Mouse (Mus musculus) cerebellum, postnatal 4 days (tissue): Measurements from ENCODE around the gene N4bp2l1.

Experiments used
- DNase-seq, 2 experiments: peaks; one replicate each; pipeline ENCODE4 v3.0.0; 2022; ENCODE audit warnings: low spot score in 2 of 2, mixed read lengths in 1 of 2

The N4bp2l1 gene

DNA sequence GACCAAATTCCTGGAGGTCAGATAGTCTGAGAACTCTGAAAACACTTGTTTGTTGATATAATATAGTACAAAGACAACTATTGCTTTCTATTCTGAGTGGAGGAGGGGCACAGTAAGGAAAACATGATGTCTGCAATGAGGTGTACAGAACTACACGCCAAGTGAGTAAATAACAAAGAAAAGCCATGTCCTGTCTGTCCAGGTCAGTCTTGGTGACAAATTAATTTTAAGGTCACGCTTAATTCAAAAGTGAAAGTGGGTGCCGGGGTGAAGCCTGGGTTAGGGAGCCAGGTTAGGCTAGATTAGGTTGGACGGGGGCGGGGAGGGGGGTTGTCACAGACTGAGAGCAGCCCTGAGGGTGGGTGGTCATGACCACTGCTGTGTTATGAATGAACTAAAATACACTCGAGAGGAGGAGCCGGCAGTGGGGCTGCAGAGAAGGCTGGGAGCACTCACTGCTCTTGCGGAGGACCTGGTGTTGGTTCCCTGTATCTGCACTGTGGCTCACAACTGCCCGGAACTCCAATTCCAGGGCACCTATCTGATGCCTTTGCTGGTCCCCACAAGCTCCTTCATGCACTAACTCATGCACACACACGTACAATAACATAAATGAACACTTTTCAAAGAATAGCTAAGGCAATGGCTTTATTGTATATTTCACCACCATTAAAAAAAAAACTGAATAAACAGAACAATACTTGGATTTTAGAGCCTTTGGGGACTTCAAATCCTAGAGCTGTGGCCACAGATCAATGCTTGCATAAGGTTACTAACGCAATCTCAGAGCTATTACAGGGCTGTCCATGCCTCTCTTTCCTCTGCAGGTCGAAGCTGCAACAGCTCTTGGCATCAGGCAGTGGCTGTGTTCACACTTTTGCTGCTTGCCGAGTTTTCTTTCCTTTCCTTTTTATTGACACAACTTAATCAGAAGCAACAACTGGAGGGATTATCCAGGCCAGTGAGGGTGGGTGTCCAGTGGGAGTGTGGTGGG is 2.6 kb upstream of the N4bp2l1 start:
- no peak for DNase-seq

DNA sequence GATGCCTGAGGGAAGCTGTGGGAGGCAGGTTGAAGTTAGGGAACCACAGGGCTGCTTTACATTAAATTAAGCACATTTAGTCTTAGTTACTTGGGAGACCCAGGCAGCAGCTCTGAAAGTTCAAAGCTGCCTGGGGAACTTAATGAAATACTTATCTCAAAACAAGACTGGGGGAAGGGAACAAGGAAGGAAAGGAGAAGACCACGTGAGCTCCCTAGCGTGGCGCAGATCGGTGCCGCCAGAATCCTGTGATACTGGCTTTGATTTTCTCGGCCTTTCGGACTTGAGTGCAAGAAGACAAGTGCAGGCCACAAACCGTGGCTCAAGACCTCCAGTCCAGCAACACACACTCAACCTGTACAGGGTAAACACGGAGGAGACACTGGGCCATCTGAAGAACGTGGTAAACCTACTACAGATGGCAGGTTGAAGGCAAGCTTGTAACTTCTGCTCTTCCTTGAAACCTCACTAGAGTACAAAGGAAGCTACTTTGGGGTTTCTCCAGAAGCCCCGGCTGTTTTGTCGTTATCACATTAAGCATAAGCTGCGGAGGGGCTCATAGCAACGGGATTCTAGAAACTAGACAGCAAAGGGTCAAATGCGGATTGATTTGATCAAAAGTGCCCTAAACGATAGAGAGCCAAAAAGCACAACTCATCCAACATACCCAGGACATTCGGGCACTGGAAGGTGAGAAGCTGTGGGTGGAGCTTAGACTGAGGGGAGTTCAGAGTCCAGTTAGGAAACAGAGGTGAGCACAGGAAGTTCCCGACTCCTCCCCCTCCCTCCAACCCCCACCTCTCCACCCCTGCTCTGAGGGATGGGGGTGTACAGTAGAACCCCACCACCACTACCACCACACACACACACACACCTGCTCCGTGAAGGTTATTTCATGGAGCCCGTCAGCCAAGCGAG is 1.5 kb upstream of the N4bp2l1 start:
- no peak for DNase-seq

DNA sequence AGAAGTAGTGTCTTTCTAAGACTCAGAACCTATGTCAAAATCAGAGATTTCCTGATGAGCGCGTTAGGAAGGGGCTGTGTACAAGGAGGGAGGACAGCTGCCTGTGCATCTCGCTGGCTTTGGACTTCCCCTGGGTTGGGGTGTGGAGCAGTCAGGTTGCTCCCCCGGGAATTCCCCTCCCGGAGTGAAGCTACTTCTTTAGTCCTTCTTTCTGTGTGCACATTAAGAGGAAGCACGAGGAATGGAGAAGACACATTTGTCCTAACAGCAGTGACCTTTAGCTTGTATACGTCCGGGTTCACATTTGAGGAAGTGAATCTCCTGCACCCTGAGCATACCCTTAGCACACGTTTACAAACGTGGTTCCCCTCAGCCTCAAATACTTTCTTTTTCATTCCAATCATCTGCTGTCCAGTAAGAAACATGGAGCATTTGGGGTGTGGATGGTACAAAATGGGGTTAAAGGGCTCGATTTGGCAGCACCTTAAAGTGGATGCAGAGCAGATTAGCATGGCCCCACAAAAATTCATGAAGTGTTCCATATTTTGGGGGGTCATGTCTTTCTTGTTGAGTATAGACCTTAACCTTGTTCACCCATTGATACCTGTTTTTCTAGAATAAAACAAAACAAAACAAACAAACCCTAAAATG is 1.5 kb downstream of the N4bp2l1 start:
- DNase-seq: no peak

DNA sequence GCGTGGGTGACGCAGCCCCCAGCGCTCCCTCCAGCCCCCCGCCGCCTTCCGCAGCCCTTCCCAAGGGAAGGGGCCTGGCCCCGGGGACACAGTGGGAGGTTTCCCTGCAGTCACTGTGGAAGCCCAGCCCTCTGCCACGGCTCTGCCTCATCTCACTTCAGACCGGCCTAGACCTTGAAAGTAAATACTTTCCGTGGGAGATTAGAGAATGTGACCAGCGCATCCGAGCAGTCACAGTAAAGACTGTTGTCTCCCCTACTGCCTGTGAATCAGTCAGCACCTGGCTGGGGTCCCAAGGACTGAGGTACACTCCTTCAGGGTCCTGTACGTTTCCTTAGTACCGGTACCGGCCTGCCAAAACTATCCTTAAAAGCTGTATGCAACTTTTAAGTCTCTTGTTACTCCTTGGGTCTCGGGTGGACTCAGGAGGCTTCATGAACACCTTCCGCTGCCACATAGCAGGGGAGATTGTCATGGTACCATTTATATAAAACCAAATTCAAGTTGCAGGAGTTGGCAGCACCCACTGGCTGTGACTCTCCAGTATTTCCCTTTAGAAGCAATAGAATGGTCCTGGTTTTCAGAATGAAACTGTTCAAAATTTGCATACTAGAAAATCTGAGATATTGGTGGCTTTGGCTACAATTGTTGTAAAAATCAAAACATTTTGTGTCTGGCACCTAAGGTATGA is 2.2 kb downstream of the N4bp2l1 start:
- DNase-seq: peak in 1 of 2 experiments; percentile 32

DNA sequence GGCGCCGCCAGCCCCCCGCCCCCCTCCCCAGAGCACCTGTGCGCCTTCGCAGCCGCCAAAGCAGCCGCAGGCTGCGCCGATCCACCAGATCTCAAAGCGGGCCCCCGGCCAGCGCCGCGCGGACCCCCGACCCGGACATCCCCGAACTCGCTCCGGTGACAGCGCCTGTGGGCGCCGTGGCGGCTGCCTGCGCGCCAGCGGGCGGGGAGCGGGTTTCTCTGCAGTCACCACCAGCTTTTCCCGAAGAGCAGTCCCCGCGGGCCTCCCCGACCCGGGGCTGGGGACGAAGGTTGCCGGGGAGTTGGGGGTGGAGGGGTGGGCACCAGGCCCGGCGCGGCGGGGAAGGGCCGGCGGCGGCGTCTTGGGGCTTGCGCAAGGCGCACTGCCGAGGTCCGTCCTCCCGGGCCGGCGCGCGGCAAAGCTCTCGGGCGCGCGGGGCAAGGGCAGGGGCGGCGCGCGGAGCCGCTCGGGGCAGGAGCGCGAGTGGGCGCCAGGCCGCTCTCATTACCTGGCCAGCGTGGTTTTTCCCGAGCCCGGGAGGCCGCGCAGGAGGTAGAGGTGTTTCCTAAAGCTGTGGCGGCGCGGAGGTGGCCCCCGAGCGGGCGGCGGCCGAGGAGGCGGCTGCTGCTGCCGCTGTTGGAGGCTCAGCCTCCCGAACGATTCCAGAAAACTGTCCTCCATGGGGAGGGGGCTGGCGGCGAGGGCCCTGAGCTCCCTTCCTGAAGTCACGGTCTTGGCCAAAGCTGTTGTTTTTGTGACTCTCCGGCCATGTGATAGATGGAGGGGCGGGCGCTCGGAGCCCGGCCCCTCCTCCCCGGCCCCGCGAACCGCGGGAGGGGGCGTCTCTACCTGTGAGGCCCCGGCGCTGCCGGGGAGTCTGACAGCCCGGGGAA is 3.0 kb downstream of the N4bp2l1 start:
- DNase-seq: peak; percentile 36 to 48

DNA sequence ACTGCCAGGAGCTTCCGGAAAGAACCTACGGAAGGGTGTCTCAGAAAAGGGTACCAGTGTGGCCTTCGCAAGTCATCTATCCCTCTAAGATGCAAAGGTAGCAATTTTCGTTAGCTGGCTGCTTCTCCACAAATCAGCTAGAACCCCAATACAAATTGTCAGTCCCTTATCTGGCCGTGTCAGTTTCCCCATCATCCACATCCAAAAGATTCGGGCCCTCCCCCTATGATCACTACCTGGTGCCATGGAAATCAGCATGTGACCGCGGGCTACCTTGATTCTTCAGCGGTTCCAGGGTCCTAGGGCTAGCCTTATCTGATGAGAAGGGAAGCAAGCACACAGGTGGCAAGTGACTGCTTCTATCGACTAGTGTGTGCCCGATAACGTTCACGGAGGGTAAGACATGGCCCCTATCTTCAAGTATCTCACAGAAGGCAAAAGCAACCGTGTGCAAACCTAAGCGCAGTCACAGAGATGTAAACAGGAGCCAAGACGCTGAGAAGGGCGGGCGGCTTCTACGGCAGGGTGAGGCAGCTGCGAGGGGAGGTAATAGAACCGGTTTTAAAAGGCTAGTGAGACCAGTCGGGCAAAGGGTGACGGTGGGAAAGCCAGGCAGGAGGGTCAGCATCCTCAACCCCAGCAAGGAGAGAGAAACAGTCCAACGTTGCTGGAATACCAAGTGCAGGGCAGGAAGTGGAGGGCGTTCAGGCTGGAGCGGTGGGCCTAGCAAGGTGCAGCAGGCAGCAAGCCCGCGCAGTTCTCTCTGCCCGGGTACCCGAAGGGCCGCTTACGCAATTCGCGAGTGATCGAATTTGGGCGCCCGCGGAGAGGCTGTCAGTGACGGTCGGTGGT is 3.9 kb downstream of the N4bp2l1 start:
- DNase-seq: no peak

DNA sequence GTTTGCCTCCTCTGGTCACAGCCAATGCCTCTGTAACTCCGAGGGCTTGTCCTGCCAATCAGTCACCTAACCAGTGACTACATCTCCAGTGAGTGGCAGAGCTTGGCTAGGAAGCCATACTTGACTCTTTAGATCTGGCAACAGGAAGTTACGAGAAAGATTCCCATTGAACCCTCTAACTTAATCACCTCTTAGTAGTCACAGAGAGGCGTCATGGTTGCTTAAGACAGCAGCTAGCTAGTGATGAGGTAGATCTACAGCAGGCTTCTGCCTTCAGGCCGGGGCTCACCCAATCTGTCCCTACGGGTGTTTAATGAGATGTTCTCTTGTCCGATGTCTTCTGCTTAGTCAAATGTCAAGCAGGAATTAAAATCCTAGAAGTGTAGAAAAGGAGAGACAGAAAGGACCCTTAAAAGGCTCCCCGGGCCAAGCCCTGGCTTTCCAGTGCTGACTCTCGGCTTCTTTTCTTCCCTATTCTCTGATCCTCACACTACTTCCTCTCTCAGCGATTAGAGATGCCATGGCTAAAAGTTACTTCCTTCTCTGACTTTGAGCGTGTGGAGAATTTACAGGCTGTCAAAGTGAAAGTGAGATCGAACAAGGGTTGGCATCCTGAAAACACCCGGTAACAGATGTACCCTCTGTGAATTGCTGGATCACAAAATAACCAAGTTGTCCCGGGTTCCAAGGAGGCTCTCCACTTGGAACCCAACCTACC is 4.6 kb downstream of the N4bp2l1 start:
- DNase-seq: no peak

DNA sequence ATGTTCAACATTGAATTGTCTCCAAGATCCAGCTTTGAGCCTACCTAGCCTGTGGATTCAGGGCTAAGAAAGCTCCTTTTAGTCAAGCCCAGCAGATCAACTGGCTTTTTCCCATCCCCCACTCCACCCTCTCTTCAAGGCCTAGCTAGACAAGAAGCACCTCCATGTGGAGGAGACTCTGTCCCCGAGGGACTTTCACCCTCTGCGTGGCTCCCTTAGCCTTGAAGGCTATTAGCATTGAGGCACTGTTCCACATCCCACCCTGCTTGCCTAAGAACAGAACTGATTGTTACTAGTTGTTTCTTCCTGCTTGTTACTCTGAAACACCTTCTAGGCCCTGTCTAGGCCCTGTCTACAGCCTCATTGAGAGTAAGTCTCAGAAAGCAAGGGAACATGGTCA is 7.0 kb downstream of the N4bp2l1 start:
- no peak for DNase-seq

DNA sequence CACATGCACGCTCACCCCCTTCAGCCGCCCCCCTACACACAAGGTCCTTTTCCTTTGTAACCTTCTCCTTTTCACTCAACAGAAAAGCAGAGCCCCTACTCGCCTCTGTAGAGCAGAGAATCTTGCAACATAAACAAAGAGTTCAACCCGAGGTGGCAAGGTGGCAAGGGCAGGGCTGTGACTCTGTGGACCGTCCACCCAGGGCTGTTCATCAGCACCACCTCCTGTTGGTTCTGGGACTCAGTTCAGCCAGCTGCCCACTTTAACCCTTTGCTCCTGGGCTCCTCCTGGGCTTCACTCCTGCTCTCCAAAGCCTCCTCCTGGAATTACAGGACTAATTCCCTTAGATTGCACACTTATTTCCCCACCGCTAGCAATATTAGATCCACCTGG is 12.7 kb downstream of the N4bp2l1 start:
- DNase-seq: no peak

DNA sequence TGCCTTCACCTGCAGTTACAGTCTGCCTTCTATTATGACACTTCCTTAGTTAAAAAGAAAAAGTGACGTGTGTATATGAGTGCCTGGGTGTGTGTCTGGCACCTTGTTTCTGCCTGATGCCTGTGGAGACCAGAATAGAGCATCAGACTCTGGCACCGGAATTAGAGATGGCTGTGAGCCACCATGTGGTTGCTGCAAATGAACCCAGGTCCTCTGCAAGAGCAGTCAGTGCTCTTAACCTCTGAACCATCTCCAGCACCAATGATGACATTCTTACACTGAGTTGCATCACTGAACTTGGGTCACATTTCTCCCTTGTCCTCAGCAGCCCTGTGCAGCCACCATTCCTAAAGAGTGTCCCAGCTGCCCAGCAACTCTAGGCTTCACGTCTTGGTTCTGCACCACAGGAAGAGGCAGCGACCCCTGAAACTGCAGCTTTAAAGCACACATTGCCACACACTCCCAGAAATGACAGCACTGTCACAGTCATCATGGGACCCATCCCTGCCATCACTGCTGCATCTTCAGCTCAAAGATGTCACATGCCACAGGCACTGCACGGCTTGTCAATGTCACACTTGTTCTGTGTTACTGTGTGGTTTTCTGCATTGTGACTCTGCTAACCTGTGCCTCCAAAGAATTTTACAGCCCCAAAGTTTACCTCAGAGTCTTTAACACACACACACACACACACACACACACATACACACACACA is 13.2 kb downstream of the N4bp2l1 start:
- DNase-seq: no peak

DNA sequence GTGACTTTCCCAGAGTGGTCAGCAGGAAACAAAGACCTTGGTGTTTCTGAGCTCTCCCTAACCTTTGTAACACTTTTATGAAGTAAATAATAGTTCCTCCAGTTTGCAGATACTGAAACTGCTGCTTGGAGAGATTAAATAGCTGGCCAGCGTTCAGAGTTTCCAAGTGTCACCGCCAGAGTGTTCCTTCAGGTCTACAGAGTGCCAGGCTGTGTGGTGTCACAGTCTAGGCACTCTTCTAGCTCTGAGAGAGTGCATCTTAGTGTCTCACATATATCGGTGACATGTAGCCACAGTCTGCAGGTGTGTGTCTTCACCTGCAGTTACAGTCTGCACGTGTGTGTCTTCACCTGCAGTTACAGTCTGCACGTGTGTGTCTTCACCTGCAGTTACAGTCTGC is 13.8 kb downstream of the N4bp2l1 start:
- DNase-seq: no peak

DNA sequence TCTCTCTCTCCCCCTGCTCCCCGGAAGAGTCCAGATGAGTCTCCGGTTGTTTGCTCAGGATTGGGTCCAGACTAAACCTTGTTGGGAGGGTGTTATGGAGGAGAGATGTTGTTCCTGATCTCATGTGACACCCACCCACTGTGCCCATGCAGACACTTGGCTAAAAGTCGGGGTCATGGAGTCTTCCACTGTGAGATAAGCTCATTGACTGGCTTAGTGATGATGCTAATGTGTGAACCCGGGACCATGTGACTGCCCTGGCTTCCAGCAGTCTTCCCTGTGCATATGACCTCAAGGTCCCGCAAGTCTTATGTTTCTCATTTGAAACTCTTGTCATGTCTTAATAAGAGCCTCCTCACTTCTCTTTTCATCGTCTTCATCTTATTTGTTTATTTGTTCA is 15.8 kb downstream of the N4bp2l1 start:
- peak in 1 of 2 experiments; percentile 40 for DNase-seq

DNA sequence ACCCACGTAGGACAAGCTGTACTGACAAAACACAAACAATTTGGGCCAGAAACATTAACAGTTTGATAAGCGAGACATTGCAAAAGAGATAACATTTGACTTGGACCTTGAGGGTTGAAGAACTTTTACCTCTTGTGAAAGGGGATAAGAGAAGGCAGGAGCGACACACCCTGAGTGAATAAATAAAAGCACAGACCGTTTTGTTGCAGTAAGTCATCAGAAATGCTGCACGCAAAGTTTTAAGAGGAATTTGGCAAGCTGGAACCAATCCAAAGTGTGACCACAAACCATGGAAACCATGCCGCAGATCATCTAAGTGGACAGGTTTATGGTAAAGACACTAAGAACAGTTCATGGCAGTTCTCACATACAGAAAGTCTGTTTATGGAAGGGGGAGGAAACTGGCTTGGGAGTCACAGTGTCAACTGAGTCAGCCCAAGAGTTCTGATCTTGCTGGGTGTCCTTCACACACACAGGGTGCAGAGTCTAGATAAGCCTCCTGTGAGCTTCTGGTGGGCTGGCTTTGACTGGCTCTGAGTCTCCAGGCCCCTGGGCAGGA is 18.3 kb downstream of the N4bp2l1 start:
- DNase-seq: no peak

DNA sequence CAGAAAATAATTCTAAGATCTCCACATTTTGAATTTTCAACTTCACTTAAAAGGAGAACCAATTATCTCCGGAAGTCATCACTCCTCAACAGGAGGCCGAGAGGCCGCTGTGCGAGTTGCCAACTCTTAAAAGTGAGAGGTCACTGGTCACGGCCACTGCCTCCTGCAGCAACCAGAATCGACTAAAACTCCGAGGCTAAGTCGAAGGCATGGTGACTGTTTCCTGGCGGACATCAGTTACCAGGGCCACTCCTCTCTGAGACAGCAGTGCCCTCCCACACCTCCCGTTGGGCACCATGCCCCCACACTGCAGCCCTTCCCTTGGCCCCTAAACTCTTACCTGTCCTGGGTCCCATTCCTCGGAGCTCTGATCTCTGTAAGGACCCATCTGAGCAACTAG is 20.2 kb downstream of the N4bp2l1 start:
- DNase-seq: no peak

DNA sequence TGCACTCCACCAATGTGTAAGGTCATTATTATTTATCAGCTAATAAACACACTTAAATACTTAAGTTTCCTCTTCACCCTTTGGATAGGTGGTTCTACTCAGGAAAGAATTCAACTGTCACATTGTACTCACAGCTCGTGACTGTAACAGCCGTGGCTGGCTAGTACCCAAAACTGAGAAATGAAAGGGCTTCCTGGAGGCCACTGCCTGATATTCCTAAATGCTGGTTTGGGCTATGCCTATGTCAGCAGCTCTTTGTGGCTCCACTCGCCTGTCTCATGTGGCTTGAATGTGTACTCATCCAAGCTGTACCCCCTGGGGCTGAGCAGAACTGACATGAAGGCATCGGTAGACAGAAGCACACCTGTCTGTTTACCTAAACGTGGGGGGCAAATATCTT is 22.1 kb downstream of the N4bp2l1 start:
- DNase-seq: no peak

DNA sequence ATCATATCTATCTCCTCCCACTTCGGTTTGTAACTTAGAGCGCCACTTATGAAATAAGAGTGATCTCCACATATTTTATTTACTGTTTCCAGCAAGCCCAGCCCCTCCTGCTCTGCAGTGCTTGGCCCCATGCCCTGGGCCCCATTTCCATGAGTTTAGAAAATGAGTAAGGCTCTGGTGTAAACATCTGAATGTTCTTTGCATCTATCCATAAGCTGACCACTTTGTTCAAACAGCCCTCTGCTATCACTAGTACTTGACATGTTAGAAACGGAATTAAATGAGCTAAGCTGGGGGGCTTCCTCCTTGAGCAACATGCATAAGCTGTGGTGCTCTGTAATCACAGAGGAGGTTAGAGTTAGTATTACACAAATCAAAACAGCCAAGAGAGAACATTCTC is 22.6 kb downstream of the N4bp2l1 start:
- DNase-seq: no peak

DNA sequence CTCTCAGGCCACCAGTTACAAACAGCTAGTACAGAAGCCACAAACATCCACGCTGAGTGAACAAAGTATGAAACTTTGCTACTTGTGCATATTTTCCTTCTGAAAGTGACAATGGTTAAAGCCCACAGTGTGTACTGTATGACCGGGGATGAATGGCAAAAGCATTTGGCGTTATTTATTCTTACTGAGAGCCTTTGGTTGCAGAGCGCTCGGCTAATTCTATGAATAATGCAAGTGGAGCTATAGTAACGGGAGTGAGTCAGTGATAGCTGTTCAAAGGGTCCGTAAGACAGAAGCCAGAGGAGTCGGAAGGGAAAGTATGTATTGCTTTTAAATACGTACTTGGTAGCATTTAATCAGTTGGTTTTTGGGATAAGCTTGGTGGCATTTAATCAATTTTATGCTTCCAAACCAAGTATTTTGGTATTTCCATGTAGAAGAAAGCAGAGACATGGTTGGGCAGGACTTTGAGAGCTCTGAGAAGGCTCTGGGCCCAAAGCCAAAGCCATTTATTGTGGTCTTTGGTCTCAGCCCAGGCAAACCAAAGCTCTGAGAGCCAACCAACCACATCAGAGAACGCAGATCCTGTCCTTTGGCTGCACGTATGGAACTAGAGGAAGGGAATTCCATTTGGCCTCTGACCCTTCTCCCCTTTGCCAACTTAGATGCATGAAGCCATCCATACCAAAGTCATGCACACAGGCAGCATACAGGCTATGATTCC is 26.3 kb downstream of the N4bp2l1 start:
- DNase-seq: peak in 1 of 2 experiments; percentile 14
